38 mouse cellular contexts compared by ENCODE assay signal in the genomic region with DNA sequence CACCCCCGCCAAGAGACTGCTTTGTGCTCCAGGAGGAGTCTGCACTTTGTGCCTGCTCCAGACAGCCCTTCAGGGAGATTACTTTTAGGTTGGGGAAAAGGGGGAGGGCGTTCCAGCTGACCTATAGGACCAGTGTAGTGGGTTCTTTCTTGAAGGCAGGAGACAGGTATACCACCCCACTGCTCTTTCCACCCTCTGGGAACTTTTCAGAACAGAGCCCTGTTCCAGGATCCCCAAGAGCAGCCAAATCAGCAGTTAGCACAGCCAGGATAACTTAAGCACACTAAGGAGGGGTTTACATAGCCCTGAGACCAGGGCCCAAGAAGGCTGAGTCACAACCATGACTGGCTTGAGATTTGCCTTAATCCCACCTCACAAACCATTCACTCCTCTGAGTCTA. TPM values are rescaled to one million over a fixed set of nuclear protein-coding genes. Genes with fewer than 3 reads are reported as not detected.
"Had no signal": no experiment of that assay in that cellular context is flagged by ENCODE, and none has a peak within 500 bp of the region (broad histone marks: within the 10 kb centered on the region; RNA-seq: fewer than 3 reads in every experiment).

No protein-coding gene starts in this region.

- H3K36me3 ChIP-seq: heart, embryonic 10.5 days; heart, embryonic 13.5 days; heart, embryonic 15.5 days; hindbrain, embryonic 10.5 days; hindbrain, embryonic 12.5 days; intestine, embryonic 15.5 days; limb, embryonic 10.5 days; limb, embryonic 12.5 days had no signal

- H3K4me2 ChIP-seq: heart, embryonic 13.5 days; heart, embryonic 15.5 days; hindbrain, embryonic 12.5 days; hindbrain, embryonic 14.5 days; intestine, embryonic 15.5 days; limb, embryonic 12.5 days had no signal

- H3K27me3 ChIP-seq: heart, embryonic 13.5 days; heart, embryonic 15.5 days; hindbrain, embryonic 12.5 days; intestine, embryonic 15.5 days; limb, embryonic 12.5 days had no signal

- H3K9ac ChIP-seq: heart, embryonic 13.5 days; heart, embryonic 15.5 days; hindbrain, embryonic 12.5 days; hindbrain, embryonic 14.5 days; intestine, embryonic 15.5 days; limb, embryonic 12.5 days had no signal

- H3K4me3 ChIP-seq: gastrocnemius, adult 2 months; heart, adult 2 months; heart, embryonic 10.5 days; heart, embryonic 13.5 days; heart, embryonic 15.5 days; hindbrain, embryonic 10.5 days; hindbrain, embryonic 12.5 days; intestine, embryonic 15.5 days; limb, embryonic 10.5 days; limb, embryonic 12.5 days had no signal

- H3K4me1 ChIP-seq: heart, embryonic 10.5 days; heart, embryonic 13.5 days; heart, embryonic 15.5 days; hindbrain, embryonic 10.5 days; hindbrain, embryonic 12.5 days; limb, embryonic 10.5 days; limb, embryonic 12.5 days had no signal

- H3K27ac ChIP-seq: gastrocnemius, adult 2 months; heart, adult 2 months; heart, embryonic 10.5 days; heart, embryonic 13.5 days; heart, embryonic 15.5 days; hindbrain, embryonic 10.5 days; hindbrain, embryonic 12.5 days; hindbrain, embryonic 14.5 days; intestine, embryonic 15.5 days; limb, embryonic 10.5 days; limb, embryonic 12.5 days had no signal

- DNase-seq: gastrocnemius, adult 2 months; gastrocnemius, postnatal 10 days; gastrocnemius, postnatal 25 days; heart, adult 2 months; heart, postnatal 10 days; heart, postnatal 4 days; kidney, adult 18-20 months; kidney, adult 8-10 months; kidney, postnatal 10 days; kidney, postnatal 25 days; layer of hippocampus, adult 9-11 months; layer of hippocampus, postnatal 36 days; liver had no signal

- H3K9me3 ChIP-seq: heart, embryonic 10.5 days; heart, embryonic 13.5 days; heart, embryonic 15.5 days; hindbrain, embryonic 10.5 days; hindbrain, embryonic 12.5 days; intestine, embryonic 15.5 days; limb, embryonic 10.5 days; limb, embryonic 12.5 days had no signal

- ATAC-seq: forebrain, embryonic 16.5 days; hindbrain, embryonic 16.5 days; inflammation-experienced regulatory T-cells, adult 6 months; intestine, embryonic 15.5 days; intestine, postnatal 0 days had no signal

RNA-seq across cellular contexts. Expression of gene Cd8a, which starts 1.7 kb away (rescaled TPM):
- total RNA-seq: gastrocnemius, adult 2 months; granulocyte monocyte progenitor cell, adult 5-6 weeks; layer of hippocampus, adult 18-20 months; layer of hippocampus, adult 8-10 months; layer of hippocampus, postnatal 14 days; layer of hippocampus, postnatal 36 days; left cerebral cortex, adult 18-20 months; left cerebral cortex, postnatal 36 days had no signal
- polyA plus RNA-seq: forebrain, embryonic 16.5 days; heart, embryonic 10.5 days; heart, embryonic 13.5 days; heart, embryonic 15.5 days; hindbrain, embryonic 10.5 days; hindbrain, embryonic 12.5 days; hindbrain, embryonic 14.5 days; hindbrain, embryonic 16.5 days; intestine, embryonic 15.5 days; kidney, embryonic 14.5 days; limb, embryonic 10.5 days had no signal

RNA-seq across cellular contexts. Expression of gene Cd8b1, which starts 52.3 kb away (rescaled TPM):
- total RNA-seq: gastrocnemius, adult 2 months; granulocyte monocyte progenitor cell, adult 5-6 weeks; heart, postnatal 25 days; layer of hippocampus, adult 18-20 months; layer of hippocampus, adult 8-10 months; layer of hippocampus, postnatal 14 days; layer of hippocampus, postnatal 36 days; left cerebral cortex, adult 18-20 months; left cerebral cortex, adult 8-10 months; left cerebral cortex, postnatal 10 days; left cerebral cortex, postnatal 36 days had no signal
- polyA plus RNA-seq: forebrain, embryonic 16.5 days; frontal cortex, adult 2 months; heart, embryonic 10.5 days; heart, embryonic 15.5 days; hindbrain, embryonic 12.5 days; hindbrain, embryonic 14.5 days; hindbrain, embryonic 16.5 days; intestine, embryonic 15.5 days; kidney, embryonic 14.5 days; limb, embryonic 12.5 days; limb, embryonic 14.5 days had no signal

RNA-seq across cellular contexts. Expression of gene Smyd1, which starts 52.9 kb away (rescaled TPM):
- total RNA-seq: granulocyte monocyte progenitor cell, adult 5-6 weeks had no signal
